Mouse (Mus musculus) thymus, adult 2 months (tissue): ENCODE measurements around the gene Rpl28. TPM values are rescaled to one million over a fixed set of nuclear protein-coding genes. Genes with fewer than 3 reads are reported as not detected.
"Not testable (repeated sequence)": the region's sequence is repeated elsewhere in the genome, so short reads cannot be mapped to it uniquely, and the experiment has no call there.

Experiments
- DNase-seq: peaks from one replicate; pipeline ENCODE4 v3.0.0; 2021
- H3K27ac ChIP-seq: fragments of 200-500 bp; 2 replicates; pipeline ENCODE4 v1.5.1; 2012; ENCODE audit warnings: low read length, control low read depth; ENCODE audit not compliant: control insufficient read depth, insufficient read depth
- H3K27me3 ChIP-seq: fragments of 200-500 bp; 2 replicates; pipeline ENCODE4 v1.6.1; 2012; ENCODE audit warnings: mild to moderate bottlenecking, low read length, moderate library complexity, mixed read lengths; ENCODE audit not compliant: control insufficient read depth, insufficient read depth
- H3K36me3 ChIP-seq: fragments of 200-500 bp; 2 replicates; pipeline ENCODE4 v1.6.1; 2012; ENCODE audit warnings: mild to moderate bottlenecking, low read length, moderate library complexity; ENCODE audit not compliant: control insufficient read depth, insufficient read depth
- H3K4me1 ChIP-seq: fragments of 200-500 bp; replicated peaks from 2 replicates; pipeline ENCODE4 v1.6.1; 2012; ENCODE audit warnings: low read length; ENCODE audit not compliant: control insufficient read depth, insufficient read depth
- H3K4me3 ChIP-seq: fragments of 200-500 bp; 2 replicates; pipeline ENCODE4 v1.5.1; 2012; ENCODE audit warnings: mild to moderate bottlenecking, low read length, control low read depth, moderate library complexity; ENCODE audit not compliant: control insufficient read depth, insufficient read depth
- CTCF ChIP-seq: fragments of 200-500 bp; IDR thresholded peaks from 2 replicates; pipeline ENCODE4 v1.5.1; 2012; ENCODE audit warnings: mild to moderate bottlenecking, control low read depth, low read length, moderate library complexity, borderline replicate concordance; ENCODE audit not compliant: control insufficient read depth, poor library complexity, insufficient read depth; ENCODE audit errors: extremely low read depth
- POLR2A ChIP-seq: fragments of 200-500 bp; IDR thresholded peaks from 2 replicates; pipeline ENCODE4 v1.6.1; 2012; ENCODE audit warnings: mild to moderate bottlenecking, low read length, control low read depth, moderate library complexity; ENCODE audit not compliant: control insufficient read depth, poor library complexity, insufficient read depth; ENCODE audit errors: extremely low read depth
- WGBS: fragments of 180-500 bp; shearing (Covaris S2); methylation state at CpG from one replicate; pipeline ENCODE4 v1.1.7; 2018; 5-methylcytosine and 5-hydroxymethylcytosine counted together
- polyA plus RNA-seq: library from polyadenylated mRNA; depleted of rRNA; stranded (reverse); fragments of >200 nt; gene quantifications from 2 replicates; pipeline ENCODE4 v1.2.3, GENCODE M21; 2012

Gene Rpl28
- polyA plus RNA-seq, 1 experiment = 367 TPM

- Histone ChIP-seq H3K27ac (no peak overlapping the region), H3K4me1 (peaks cover 6% of the 10 kb centered on the region), H3K27me3 (no peaks in the 10 kb centered on the region; the same call in 1 of the 2 replicates), H3K36me3 (no peaks in the 10 kb centered on the region), H3K4me3 (no peak overlapping the region)
- TF ChIP-seq POLR2A (no peak), CTCF (no peak)
- no peak for DNase-seq
- WGBS = 82% methylated on average over 14 of the region's 14 CpGs
Measured at GRCm38 (mm10) chr7:4783667-4784268, 8.9 kb upstream of the Rpl28 start.

- Histone ChIP-seq H3K4me1 (peaks cover 20% of the 10 kb centered on the region), H3K27ac (no peak overlapping the region), H3K27me3 (no peaks in the 10 kb centered on the region; the same call in 1 of the 2 replicates), H3K4me3 (peak overlapping the region; percentile 50), H3K36me3 (peaks cover 2% of the 10 kb centered on the region; the same call in 1 of the 2 replicates)
- peak; percentile 30 for DNase-seq
- TF ChIP-seq POLR2A = no peak
- TF ChIP-seq CTCF = no peak; the same call in 1 of the 2 replicates
- WGBS = 4% methylated on average over 64 of the region's 64 CpGs
Measured at GRCm38 (mm10) chr7:4788499-4789435, 3.9 kb upstream of the Rpl28 start.

GRCm38 (mm10) chr7:4789436-4789935, 3.2 kb upstream of the Rpl28 start, which contains the start of gene Tmem238:
Gene Tmem238 (minus strand): TSS chr7:4789656.
- DNase-seq = peak; percentile 13
- 12% methylated on average over 40 of the region's 40 CpGs for WGBS
- H3K4me1 ChIP-seq = peaks cover 24% of the 10 kb centered on the region

GRCm38 (mm10) chr7:4793248-4793647, 574 bp downstream of the Rpl28 start:
- not testable (repeated sequence) for H3K27ac ChIP-seq, H3K27me3 ChIP-seq, DNase-seq
- under 1% methylated on average over 31 of the region's 31 CpGs for WGBS
- peaks cover 40% of the 10 kb centered on the region for H3K36me3 ChIP-seq
- H3K4me3 ChIP-seq = peak overlapping the region; percentile 94
- H3K4me1 ChIP-seq = peaks cover 23% of the 10 kb centered on the region

More at GRCm38 (mm10) chr7:4789436-4789935, 3.2 kb upstream of the Rpl28 start, which contains the start of gene Tmem238:
- no peak for TF ChIP-seq POLR2A
- no peak for TF ChIP-seq CTCF
- Histone ChIP-seq H3K27me3 (no peaks in the 10 kb centered on the region; the same call in 1 of the 2 replicates), H3K4me3 (peak within 1 kb of the TSS; percentile 50), H3K36me3 (peaks cover 9% of the 10 kb centered on the region), H3K27ac (no peak within 1 kb of the TSS)

- H3K27ac ChIP-seq = no peak overlapping the region
- no peak for DNase-seq
Measured at GRCm38 (mm10) chr7:4793674-4794073, 1.0 kb downstream of the Rpl28 start.

GRCm38 (mm10) chr7:4794631-4795168, 2.0 kb downstream of the Rpl28 start:
- WGBS = 68% methylated on average over 3 of the region's 3 CpGs

More at GRCm38 (mm10) chr7:4793674-4794073, 1.0 kb downstream of the Rpl28 start:
- Histone ChIP-seq H3K4me3 (peak overlapping the region; percentile 94), H3K36me3 (peaks cover 43% of the 10 kb centered on the region), H3K4me1 (peaks cover 19% of the 10 kb centered on the region), H3K27me3 (no peaks in the 10 kb centered on the region; the same call in 1 of the 2 replicates)
- TF ChIP-seq CTCF (no peak), POLR2A (no peak)
- 47% methylated on average over 4 of the region's 4 CpGs for WGBS

More at GRCm38 (mm10) chr7:4794631-4795168, 2.0 kb downstream of the Rpl28 start:
- peaks cover 43% of the 10 kb centered on the region for H3K36me3 ChIP-seq
- peaks cover 10% of the 10 kb centered on the region for H3K4me1 ChIP-seq
- no peaks in the 10 kb centered on the region; the same call in 1 of the 2 replicates for H3K27me3 ChIP-seq
- no peak overlapping the region for H3K27ac ChIP-seq
- TF ChIP-seq CTCF (no peak), POLR2A (no peak)
- DNase-seq = no peak
- H3K4me3 ChIP-seq = no peak overlapping the region
